In genomic region chr1:153414962-153415361, GRCm38 (mm10) we compare ENCODE assay signal across 8 mouse cellular contexts. TPM values are rescaled to one million over a fixed set of nuclear protein-coding genes. Genes with fewer than 3 reads are reported as not detected.
DNase-seq lines count a peak whose midpoint lies in the region.

No protein-coding gene starts in this region.

- intact Hi-C loops in heart, postnatal 14 days (cut with DNase I), result no loop called here

- peak; percentile 35 to 68 for DNase-seq in adrenal gland, adult (ENCODE audit: inconsistent age in 2 of 2, low spot score in 1 of 2)
- DNase-seq in adrenal gland, postnatal 10 days, result no peak
- DNase-seq in A20 (ENCODE audit: low read depth, low spot score), result peak; percentile 94
- DNase-seq in heart, postnatal 14 days, result peak; percentile 37 to 44
- peak; percentile 76 for DNase-seq in lung, postnatal 10 days
- peak; percentile 19 for DNase-seq in thymus, postnatal 0 days (ENCODE audit: low spot score)
- no peak for DNase-seq in ovary, postnatal 10 days (ENCODE audit: low spot score)
- no peak for DNase-seq in cerebellum, postnatal 36 days

RNA-seq across cellular contexts. Expression of gene Shcbp1l, which starts 10.0 kb away (rescaled TPM):
- total RNA-seq in adrenal gland, postnatal 10 days (2021), result under 1 TPM; 0.15 to 0.39 TPM
- not detected for total RNA-seq in heart, postnatal 14 days (2021)
- 0.61 and 0.64 TPM in 2 replicates for polyA plus RNA-seq in thymus, postnatal 0 days (2015; fragmentation: Nextera tagmentation; extraction: Ambion mirVana)

Comparison
In these comparisons a context has a peak if more than half of its experiments do, and no peak if none do; other contexts are left out.
1. DNase-seq: peak in adrenal gland, adult (2 of 2), A20 (single experiment), heart, postnatal 14 days (2 of 2), lung, postnatal 10 days (single experiment) and thymus, postnatal 0 days (single experiment); none in adrenal gland, postnatal 10 days (single experiment), ovary, postnatal 10 days (single experiment) and cerebellum, postnatal 36 days (0 of 2).